Mouse (Mus musculus): Measurements from ENCODE around the gene Dirc2. TPM values are rescaled to one million over a fixed set of nuclear protein-coding genes. Genes with fewer than 3 reads are reported as not detected.

Dirc2 gene
- polyA plus RNA-seq, 2 experiments from 2014 or later, result 1.9 to 2.5 TPM

DNA sequence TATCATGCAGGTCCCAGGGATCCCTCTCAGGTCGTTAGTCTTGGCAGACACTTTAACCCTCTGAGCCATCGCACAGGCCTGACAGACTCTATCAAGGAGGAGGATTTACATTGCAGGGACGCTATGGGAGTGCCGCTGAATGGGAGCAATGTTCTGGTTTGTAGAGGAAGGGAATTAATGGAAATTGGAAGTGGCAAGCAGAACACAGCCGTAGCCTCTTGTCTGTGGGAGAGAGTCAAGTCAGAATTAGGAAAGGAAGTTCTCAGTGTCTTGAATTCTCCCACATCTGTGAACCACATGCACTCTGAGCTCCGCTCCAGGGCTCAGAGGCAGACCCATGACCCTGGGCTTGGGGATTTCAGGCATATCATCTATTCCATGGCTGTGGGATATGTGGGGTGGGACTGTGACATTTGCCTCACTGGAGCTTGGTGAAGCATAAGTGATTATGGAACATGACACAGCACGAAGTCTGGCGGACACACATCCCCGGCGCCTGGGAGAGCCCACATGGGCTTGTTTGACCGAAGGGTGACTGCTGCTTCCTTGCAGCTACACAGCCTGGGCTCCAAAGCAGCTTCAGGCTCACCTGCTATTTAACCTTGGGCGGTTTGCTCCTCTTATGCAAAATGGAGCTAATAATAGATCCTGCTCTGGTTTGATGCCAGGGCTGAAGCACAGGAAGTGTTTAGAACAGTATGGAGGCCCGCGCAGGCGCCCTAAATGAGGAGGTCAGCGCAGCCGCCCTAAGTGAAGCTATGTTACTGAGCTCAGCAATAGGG, 87.6 kb downstream of the Dirc2 start:
- no peak for ATAC-seq

DNA sequence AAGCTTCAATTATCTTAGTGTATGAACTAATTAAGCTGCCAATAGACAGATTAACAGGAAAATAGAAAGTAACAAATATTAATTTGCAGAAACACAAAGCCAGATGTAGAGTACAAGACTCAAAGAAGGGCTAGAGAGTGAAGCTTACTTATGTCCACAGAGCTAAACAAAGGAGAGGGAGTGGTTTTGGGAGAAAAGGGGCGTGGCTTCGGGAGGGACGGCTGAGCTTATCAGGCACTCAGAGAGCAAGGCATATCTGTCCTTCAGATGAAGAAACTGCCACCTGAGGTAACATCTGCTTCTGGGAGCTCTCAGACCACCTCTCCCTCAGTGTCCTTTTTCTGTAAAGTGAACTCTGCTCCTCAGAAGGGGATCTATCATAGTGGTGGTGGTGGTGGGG, 90.7 kb downstream of the Dirc2 start:
- ATAC-seq, result no peak

- ATAC-seq, result no peak
These were observed 91.5 kb downstream of the Dirc2 start for GRCm38 (mm10) chr16:35677511-35678113.

- no peak for ATAC-seq
These were observed 104.3 kb downstream of the Dirc2 start for GRCm38 (mm10) chr16:35664847-35665246.

DNA sequence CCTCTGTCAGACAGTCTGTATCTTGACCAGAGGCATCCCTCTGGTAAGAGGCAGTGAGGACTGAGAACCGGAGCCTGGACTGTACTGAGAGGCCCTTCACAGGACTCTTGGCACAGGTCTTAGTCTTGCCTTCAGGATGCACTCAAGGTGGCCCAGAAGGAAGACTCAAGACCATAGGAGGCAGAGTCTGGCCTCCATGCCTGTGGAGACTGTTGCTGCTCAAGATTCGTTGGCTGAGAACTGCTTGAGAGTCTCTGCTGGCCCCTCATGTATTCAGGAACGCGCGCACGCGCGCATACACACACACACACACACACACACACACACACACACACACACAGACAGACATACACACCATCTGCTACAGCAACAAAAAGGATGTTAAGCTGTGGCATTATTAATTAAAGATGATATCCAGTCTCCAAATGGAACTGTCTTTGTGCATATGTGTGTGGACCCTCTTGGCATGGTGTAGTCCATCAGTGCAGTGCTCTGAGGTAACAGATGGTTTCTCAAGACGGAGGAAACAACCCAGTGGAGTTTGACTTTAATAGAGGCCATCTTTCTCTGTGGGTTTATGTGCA, 105.2 kb downstream of the Dirc2 start:
- ATAC-seq, result no peak

- ATAC-seq, result no peak
These were observed 108.9 kb downstream of the Dirc2 start for GRCm38 (mm10) chr16:35660222-35660621.

DNA sequence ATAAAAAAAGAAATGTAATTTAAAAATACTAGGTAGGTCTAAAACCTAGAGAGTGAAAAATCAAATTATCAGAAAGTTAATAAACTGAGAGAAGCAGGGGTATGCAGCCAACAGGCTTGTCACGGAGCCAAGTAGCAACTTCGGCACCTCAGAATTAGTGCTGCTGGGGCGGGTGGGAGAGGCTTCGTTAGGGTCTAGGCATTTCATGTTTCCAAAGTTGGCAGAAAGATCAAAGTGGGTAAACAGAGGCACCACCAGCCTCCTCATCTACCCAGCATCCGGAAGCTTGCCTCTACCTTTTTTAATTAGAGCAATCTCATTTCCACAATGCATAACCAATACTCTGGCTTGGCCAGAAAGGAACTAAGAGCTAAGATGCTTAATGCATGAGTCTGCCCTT, 115.2 kb downstream of the Dirc2 start:
- no peak for ATAC-seq

DNA sequence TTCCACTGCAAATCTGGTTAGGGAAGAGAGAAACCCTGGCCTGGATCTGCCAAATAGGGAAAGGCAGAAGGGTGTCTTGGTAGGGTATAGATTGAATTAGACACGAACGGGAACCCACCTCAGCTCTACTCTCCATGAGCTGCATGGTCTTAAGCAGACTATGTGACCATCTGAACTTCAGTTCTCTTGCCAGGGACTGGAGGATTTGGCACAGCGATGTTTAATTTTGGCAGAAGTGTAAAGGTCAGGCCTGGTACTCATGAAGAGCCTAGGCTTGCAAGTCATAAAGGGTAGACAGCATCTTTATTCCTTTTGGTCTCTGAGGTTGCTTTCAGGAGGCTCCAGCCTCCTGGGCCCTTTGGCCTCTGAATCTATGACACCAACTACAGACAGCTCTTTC, 116.5 kb downstream of the Dirc2 start:
- ATAC-seq, result no peak

GRCm38 (mm10) chr16:35652206-35652605, 117.0 kb downstream of the Dirc2 start:
- no peak for ATAC-seq

DNA sequence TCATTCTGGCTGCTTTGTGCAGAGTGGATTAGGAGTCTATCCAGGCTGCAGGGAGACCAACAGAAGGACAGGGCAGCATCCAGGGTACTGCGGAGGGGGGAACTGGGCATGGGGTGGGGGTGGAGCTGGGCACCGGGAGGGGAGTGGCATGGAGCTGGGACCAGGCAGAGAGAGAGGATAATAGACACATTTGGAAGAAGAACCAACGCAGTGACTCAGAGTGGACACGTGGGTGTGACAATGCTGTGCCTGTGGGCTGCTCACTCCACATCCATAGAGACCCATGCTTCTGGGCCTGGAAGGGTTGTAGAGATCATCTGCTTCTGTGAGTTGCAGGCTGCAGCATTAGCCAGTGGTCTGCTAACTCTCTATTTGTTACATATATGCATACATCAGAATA, 120.3 kb downstream of the Dirc2 start:
- no peak for ATAC-seq

Other genes with a start within 250 kb of the Dirc2 start
- gene Sema5b, start 228.2 kb downstream of the Dirc2 start, polyA plus RNA-seq (2017; shearing (Covaris generic)), result not detected
- 10 to 100 TPM; 22.4 to 28.9 TPM for gene Hspbap1, start 1.0 kb upstream of the Dirc2 start, polyA plus RNA-seq (2017; shearing (Covaris generic))
- gene Parp14, start 102.2 kb upstream of the Dirc2 start, polyA plus RNA-seq (2017; shearing (Covaris generic)), result 10 to 100 TPM; 38.7 to 42.6 TPM
- 10 to 100 TPM; 83.1 to 86.9 TPM for gene Parp9, start 169.1 kb upstream of the Dirc2 start, polyA plus RNA-seq (2017; shearing (Covaris generic))
- gene Dtx3l, start 169.8 kb upstream of the Dirc2 start, polyA plus RNA-seq (2017; shearing (Covaris generic)), result 10 to 100 TPM; 61.6 to 62.8 TPM
- gene Kpna1, start 209.4 kb upstream of the Dirc2 start, polyA plus RNA-seq (2017; shearing (Covaris generic)), result 10 to 100 TPM; 39.4 to 45.3 TPM

Measured in activated CD4-positive, CD25-positive, alpha-beta regulatory T cell, adult 4 months (primary cell).